Mouse (Mus musculus): ENCODE data around the gene Cacnb1.

The Cacnb1 gene

GRCm38 (mm10) chr11:98040975-98041374, 18.1 kb upstream of the Cacnb1 start:
- WGBS: 94% methylated on average over 8 of the region's 8 CpGs

GRCm38 (mm10) chr11:98037871-98038270, 15.0 kb upstream of the Cacnb1 start:
- 45% methylated on average over 14 of the region's 14 CpGs for WGBS

GRCm38 (mm10) chr11:98035977-98036377, 13.1 kb upstream of the Cacnb1 start:
- 2% methylated on average over 27 of the region's 27 CpGs for WGBS

GRCm38 (mm10) chr11:98034840-98035239, 12.0 kb upstream of the Cacnb1 start:
- WGBS: 35% methylated on average over 4 of the region's 4 CpGs

- WGBS: 45% methylated on average over 5 of the region's 5 CpGs
These were observed 11.2 kb upstream of the Cacnb1 start for GRCm38 (mm10) chr11:98034061-98034460.

- WGBS: 2% methylated on average over 5 of the region's 5 CpGs
These were observed 8.6 kb upstream of the Cacnb1 start for GRCm38 (mm10) chr11:98031443-98031770.

- 44% methylated on average over 5 of the region's 5 CpGs for whole genome bisulfite sequencing
These were observed 8.0 kb upstream of the Cacnb1 start for GRCm38 (mm10) chr11:98030701-98031442.

- 16% methylated on average over 7 of the region's 7 CpGs for WGBS
These were observed 5.0 kb upstream of the Cacnb1 start for GRCm38 (mm10) chr11:98027785-98028184.

GRCm38 (mm10) chr11:98027297-98027688, 4.5 kb upstream of the Cacnb1 start:
- WGBS: under 1% methylated on average over 18 of the region's 18 CpGs

GRCm38 (mm10) chr11:98026570-98027296, 3.9 kb upstream of the Cacnb1 start, which contains the start of gene Rpl19:
Gene Rpl19 (plus strand): TSS chr11:98026710.
- under 1% methylated on average over 69 of the region's 69 CpGs for WGBS

GRCm38 (mm10) chr11:98026248-98026569, 3.4 kb upstream of the Cacnb1 start:
- 3% methylated on average over 15 of the region's 15 CpGs for WGBS

- WGBS: 84% methylated on average over 3 of the region's 3 CpGs
These were observed 1.7 kb upstream of the Cacnb1 start for GRCm38 (mm10) chr11:98024516-98024915.

GRCm38 (mm10) chr11:98022253-98022554, 630 bp downstream of the Cacnb1 start:
- WGBS: under 1% methylated on average over 23 of the region's 23 CpGs

- WGBS: 3% methylated on average over 34 of the region's 34 CpGs
These were observed 1.1 kb downstream of the Cacnb1 start for GRCm38 (mm10) chr11:98021565-98022252.

- 23% methylated on average over 2 of the region's 2 CpGs for WGBS
These were observed 1.7 kb downstream of the Cacnb1 start for GRCm38 (mm10) chr11:98021118-98021517.

- 32% methylated on average over 1 of the region's 1 CpGs for WGBS
These were observed 2.1 kb downstream of the Cacnb1 start for GRCm38 (mm10) chr11:98020710-98021109.

GRCm38 (mm10) chr11:98019883-98020610, 2.8 kb downstream of the Cacnb1 start:
- 14% methylated on average over 8 of the region's 8 CpGs for WGBS

GRCm38 (mm10) chr11:98018858-98019641, 3.8 kb downstream of the Cacnb1 start:
- WGBS: 26% methylated on average over 10 of the region's 10 CpGs

- 47% methylated on average over 6 of the region's 6 CpGs for WGBS
These were observed 4.6 kb downstream of the Cacnb1 start for GRCm38 (mm10) chr11:98018222-98018621.

- 77% methylated on average over 4 of the region's 4 CpGs for WGBS
These were observed 6.0 kb downstream of the Cacnb1 start for GRCm38 (mm10) chr11:98016824-98017223.

- 80% methylated on average over 5 of the region's 5 CpGs for WGBS
These were observed 6.7 kb downstream of the Cacnb1 start for GRCm38 (mm10) chr11:98016177-98016576.
